In the genomic region with DNA sequence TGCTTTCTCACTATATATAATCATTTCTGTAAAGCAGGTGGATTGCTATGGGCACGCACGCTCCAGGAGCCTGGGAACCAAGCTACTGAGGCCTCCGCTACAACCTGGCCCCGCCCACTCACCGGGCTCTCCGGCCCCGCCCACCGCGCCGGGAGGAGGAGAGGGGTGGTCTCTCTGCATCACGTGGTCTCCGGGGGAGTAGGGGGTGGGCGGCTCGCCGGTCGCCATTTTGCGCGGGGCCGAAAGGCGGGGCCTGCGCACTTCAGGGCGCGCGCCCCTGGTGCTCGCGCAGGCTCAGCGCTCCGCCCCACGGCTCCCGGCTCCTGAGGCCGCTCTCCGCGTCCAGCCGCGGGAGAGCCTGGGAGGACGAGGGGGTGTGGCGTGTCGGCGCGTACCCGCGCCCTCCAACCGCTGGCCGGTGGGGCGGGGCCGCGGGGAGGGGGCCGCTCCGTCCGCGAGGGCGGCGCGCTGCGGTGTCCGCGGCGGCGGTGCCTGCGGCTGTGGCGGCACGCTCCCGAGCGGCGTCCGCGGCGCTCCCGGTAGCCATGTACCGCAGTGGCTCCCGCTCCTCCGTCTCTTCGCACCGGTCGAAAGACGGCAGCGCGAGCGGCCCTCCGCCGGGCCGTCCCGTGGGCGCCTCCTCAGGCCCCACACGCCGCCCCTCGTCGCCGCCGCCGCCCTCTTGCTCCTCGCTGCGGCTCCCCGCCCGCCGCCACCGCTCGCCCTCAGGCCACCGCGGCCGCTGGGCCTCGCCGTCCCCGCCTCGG, we compare ENCODE assay signal across 8 mouse cellular contexts. TPM values are rescaled to one million over a fixed set of nuclear protein-coding genes. Genes with fewer than 3 reads are reported as not detected.
DNase-seq lines count a peak whose midpoint lies in the region; ATAC-seq and TF ChIP-seq lines count a peak whose summit lies in the region.

Zfp318 (plus strand) TSS at position 438 of the 767 bp plus-strand sequence.

- peak; percentile 95 for ATAC-seq in erythroid progenitor cell, adult 5-6 weeks (replicated peaks; ENCODE audit: low FRiP score, poor library complexity, severe bottlenecking)
- ATAC-seq in heart, embryonic 12.5 days (ENCODE audit: insufficient number of reproducible peaks, low FRiP score), result peak; percentile 98
- ATAC-seq in kidney, postnatal 0 days (replicated peaks; ENCODE audit: low FRiP score, low read depth), result peak; percentile 99
- ATAC-seq in liver, embryonic 11.5 days (replicated peaks; ENCODE audit: low FRiP score), result peak; percentile 98
- ATAC-seq in stomach, embryonic 14.5 days (ENCODE audit: insufficient number of reproducible peaks, insufficient read depth, low FRiP score, low read depth), result peak; percentile 98

- H3K4me3 ChIP-seq in heart, embryonic 12.5 days, result peak within 1 kb of the TSS; percentile 76
- H3K4me3 ChIP-seq in kidney, postnatal 0 days (replicated peaks; ENCODE audit: low read depth, low read length), result peak within 1 kb of the TSS; percentile 97
- H3K4me3 ChIP-seq in liver, embryonic 11.5 days (ENCODE audit: low read depth, low read length), result peak within 1 kb of the TSS; percentile 88
- H3K4me3 ChIP-seq in stomach, embryonic 14.5 days (ENCODE audit: low read depth, low read length), result peak within 1 kb of the TSS; percentile 80

- DNase-seq in CD4-positive helper T cell, adult 2 months (ENCODE audit: low read depth, low spot score), result peak; percentile 95
- DNase-seq in brain, embryonic 18.5 days (ENCODE audit: low read depth, low spot score), result peak; percentile 90
- DNase-seq in kidney, postnatal 0 days (ENCODE audit: low spot score), result peak; percentile 98
- peak; percentile 99 for DNase-seq in liver, embryonic 11.5 days (ENCODE audit: low spot score)
- DNase-seq in naive thymus-derived CD4-positive, alpha-beta T cell, adult 2 months (ENCODE audit: low read depth), result peak; percentile 95

- H3K4me2 ChIP-seq in heart, embryonic 12.5 days, result peak within 1 kb of the TSS; percentile 90
- H3K4me2 ChIP-seq in kidney, postnatal 0 days (ENCODE audit: low read length), result peak within 1 kb of the TSS; percentile 63
- peak within 1 kb of the TSS; percentile 97 for H3K4me2 ChIP-seq in liver, embryonic 11.5 days
- H3K4me2 ChIP-seq in stomach, embryonic 14.5 days (replicated peaks; ENCODE audit: low read depth, low read length), result peak within 1 kb of the TSS; percentile 68

- WGBS in heart, embryonic 12.5 days, result under 1% methylated on average over 94 of the region's 105 CpGs
- WGBS in kidney, postnatal 0 days, result under 1% methylated on average over 61 of the region's 105 CpGs
- under 1% methylated on average over 37 of the region's 105 CpGs for WGBS in liver, embryonic 11.5 days
- under 1% methylated on average over 81 of the region's 105 CpGs for WGBS in stomach, embryonic 14.5 days

- H3K4me1 ChIP-seq in heart, embryonic 12.5 days (replicated peaks), result peaks cover 10% of the 10 kb centered on the region
- peaks cover 5% of the 10 kb centered on the region; the same call in 1 of the 2 replicates for H3K4me1 ChIP-seq in kidney, postnatal 0 days (replicated peaks; ENCODE audit: insufficient read depth, low read length)
- peaks cover 5% of the 10 kb centered on the region; the same call in 1 of the 2 replicates for H3K4me1 ChIP-seq in liver, embryonic 11.5 days (replicated peaks; ENCODE audit: control insufficient read depth, insufficient read depth, low read length)
- peaks cover 9% of the 10 kb centered on the region for H3K4me1 ChIP-seq in stomach, embryonic 14.5 days (ENCODE audit: control insufficient read depth, insufficient read depth, low read length)

- no peaks in the 10 kb centered on the region for H3K9me3 ChIP-seq in heart, embryonic 12.5 days (replicated peaks)
- no peaks in the 10 kb centered on the region for H3K9me3 ChIP-seq in kidney, postnatal 0 days (replicated peaks; ENCODE audit: low read length)
- no peaks in the 10 kb centered on the region for H3K9me3 ChIP-seq in liver, embryonic 11.5 days (ENCODE audit: control insufficient read depth, low read length)
- no peaks in the 10 kb centered on the region for H3K9me3 ChIP-seq in stomach, embryonic 14.5 days (ENCODE audit: control insufficient read depth, low read depth, low read length)

- peak within 1 kb of the TSS; percentile 68 for H3K27ac ChIP-seq in heart, embryonic 12.5 days (ENCODE audit: poor library complexity, severe bottlenecking)
- peak within 1 kb of the TSS; percentile 88 for H3K27ac ChIP-seq in kidney, postnatal 0 days
- peak within 1 kb of the TSS; percentile 86 for H3K27ac ChIP-seq in liver, embryonic 11.5 days (ENCODE audit: low read depth, low read length)
- peak within 1 kb of the TSS; percentile 85 for H3K27ac ChIP-seq in stomach, embryonic 14.5 days (ENCODE audit: low read length)

- peaks cover 15% of the 10 kb centered on the region for H3K36me3 ChIP-seq in heart, embryonic 12.5 days
- 0 out of 2 replicates have a peak, but pooled peaks cover 6% of the 10 kb centered on the region for H3K36me3 ChIP-seq in kidney, postnatal 0 days (ENCODE audit: insufficient read depth, low read length)
- H3K36me3 ChIP-seq in liver, embryonic 11.5 days (ENCODE audit: control insufficient read depth, insufficient read depth, low read length), result peaks cover 2% of the 10 kb centered on the region; the same call in 1 of the 2 replicates
- peaks cover 10% of the 10 kb centered on the region; the same call in 1 of the 2 replicates for H3K36me3 ChIP-seq in stomach, embryonic 14.5 days (ENCODE audit: control insufficient read depth, insufficient read depth, low read length)

- no peaks in the 10 kb centered on the region for H3K27me3 ChIP-seq in heart, embryonic 12.5 days (replicated peaks)
- no peaks in the 10 kb centered on the region for H3K27me3 ChIP-seq in kidney, postnatal 0 days (ENCODE audit: insufficient read depth, low read length)
- no peaks in the 10 kb centered on the region for H3K27me3 ChIP-seq in liver, embryonic 11.5 days (replicated peaks; ENCODE audit: control insufficient read depth, insufficient read depth, low read length)
- no peaks in the 10 kb centered on the region for H3K27me3 ChIP-seq in stomach, embryonic 14.5 days (ENCODE audit: control insufficient read depth, insufficient read depth, low read length)

- TF ChIP-seq CTCF in kidney, postnatal 0 days (IDR thresholded peaks at IDR 0.05; ENCODE audit: low read depth), result peak; percentile 28

- H3K9ac ChIP-seq in heart, embryonic 12.5 days, result peak within 1 kb of the TSS; percentile 92
- peak within 1 kb of the TSS; percentile 93 for H3K9ac ChIP-seq in kidney, postnatal 0 days (ENCODE audit: low read depth, low read length)
- H3K9ac ChIP-seq in liver, embryonic 11.5 days (ENCODE audit: low read depth, low read length), result peak within 1 kb of the TSS; percentile 94
- H3K9ac ChIP-seq in stomach, embryonic 14.5 days (replicated peaks; ENCODE audit: low read depth, low read length), result peak within 1 kb of the TSS; percentile 90

RNA-seq across cellular contexts. Expression of gene Zfp318, which starts in this region (rescaled TPM):
- total RNA-seq in erythroid progenitor cell, adult 5-6 weeks (2015; ENCODE audit: low replicate concordance), result 0.72 and 8.8 TPM in 2 replicates
- total RNA-seq in erythroid progenitor cell, adult 5-6 weeks (2017; ENCODE audit: low replicate concordance), result 3.3 and 10.1 TPM in 2 replicates
- polyA plus RNA-seq in heart, embryonic 12.5 days (2016; fragmentation: Nextera tagmentation; extraction: Ambion mirVana), result 10.2 and 11.6 TPM in 2 replicates
- 6.3 and 7.6 TPM in 2 replicates for polyA plus RNA-seq in kidney, postnatal 0 days (2015; fragmentation: Nextera tagmentation; extraction: Ambion mirVana)
- 5.7 and 6.3 TPM in 2 replicates for polyA plus RNA-seq in liver, embryonic 11.5 days (2014; fragmentation: Nextera tagmentation; extraction: Ambion mirVana)
- 12.7 and 16.5 TPM in 2 replicates for polyA plus RNA-seq in stomach, embryonic 14.5 days (2014; fragmentation: Nextera tagmentation; extraction: Ambion mirVana)

Comparison
In these comparisons a context has a peak if more than half of its experiments do, and no peak if none do; other contexts are left out.
1. Peak in every context shown above with its lines: DNase-seq, ATAC-seq, H3K4me3 ChIP-seq and H3K27ac ChIP-seq.